Mouse (Mus musculus): ENCODE data around the gene Fcamr.
A peak's percentile ranks its signal among the peaks of the same experiment; 100 is the strongest.

Gene Fcamr

DNA sequence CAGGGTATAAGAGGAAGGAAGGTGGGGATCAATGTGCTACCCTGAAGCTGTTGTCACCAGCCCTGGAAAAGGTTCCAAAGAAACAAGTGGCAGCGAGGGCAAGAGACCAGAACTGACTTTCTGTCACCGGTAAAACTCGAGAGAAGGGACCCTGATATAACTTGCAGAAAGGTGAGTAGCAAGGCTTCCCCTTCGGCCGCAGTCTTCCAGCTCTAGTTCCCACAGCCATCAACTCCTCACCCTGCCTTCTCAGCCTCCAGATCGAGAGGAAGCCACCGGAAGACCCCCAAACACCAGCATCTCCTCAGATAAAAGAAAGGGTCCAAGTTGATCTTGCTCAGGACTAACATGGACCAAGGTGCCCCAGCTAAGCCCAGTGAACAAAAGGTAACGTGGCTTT, at the start of gene Fcamr:
Fcamr (plus strand) TSS at position 301 of the 400 bp plus-strand sequence.
- DNase-seq (ENCODE audit: low spot score in 2 of 2) = no peak

DNA sequence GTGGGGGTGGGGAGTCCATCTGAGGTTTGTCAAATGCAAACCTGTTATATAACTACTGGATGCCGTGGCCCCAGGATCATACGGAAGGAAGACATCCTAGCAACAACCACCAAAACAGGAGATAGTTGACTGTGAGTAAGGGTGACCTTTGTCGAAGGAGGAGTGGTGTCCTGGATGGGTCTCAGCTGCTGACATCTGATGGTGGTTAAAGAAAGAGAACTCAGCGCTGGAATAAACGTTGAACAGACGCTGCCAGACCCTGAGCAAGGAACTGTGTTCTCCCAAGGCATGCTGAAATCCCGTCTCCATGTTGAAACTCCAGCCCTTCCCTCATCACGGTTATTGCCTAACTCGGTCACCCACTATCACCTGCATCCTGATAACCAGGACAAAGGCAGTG, 41.0 kb upstream of the Fcamr start:
- DNase-seq (ENCODE audit: low spot score in 2 of 2) = no peak

DNA sequence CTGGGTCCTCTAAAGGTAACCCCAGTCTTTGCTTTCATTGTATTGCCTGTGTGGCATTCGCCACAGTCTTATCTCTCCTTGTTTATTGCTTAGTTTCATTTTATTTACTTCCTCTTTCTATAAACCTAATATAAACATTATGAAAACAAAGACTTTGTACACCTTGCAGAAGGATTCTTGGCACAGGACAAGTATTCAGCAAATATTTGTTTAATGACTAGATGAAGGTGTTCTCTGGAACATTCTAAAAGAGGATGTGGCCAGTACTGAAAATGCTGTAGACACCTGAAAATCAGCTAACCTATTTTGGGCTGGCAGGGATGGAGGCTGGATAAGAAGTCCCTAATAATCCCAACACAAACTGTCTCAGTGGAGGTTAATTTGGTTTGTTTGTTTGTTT, 39.1 kb upstream of the Fcamr start:
- DNase-seq (ENCODE audit: low spot score in 2 of 2) = no peak

DNA sequence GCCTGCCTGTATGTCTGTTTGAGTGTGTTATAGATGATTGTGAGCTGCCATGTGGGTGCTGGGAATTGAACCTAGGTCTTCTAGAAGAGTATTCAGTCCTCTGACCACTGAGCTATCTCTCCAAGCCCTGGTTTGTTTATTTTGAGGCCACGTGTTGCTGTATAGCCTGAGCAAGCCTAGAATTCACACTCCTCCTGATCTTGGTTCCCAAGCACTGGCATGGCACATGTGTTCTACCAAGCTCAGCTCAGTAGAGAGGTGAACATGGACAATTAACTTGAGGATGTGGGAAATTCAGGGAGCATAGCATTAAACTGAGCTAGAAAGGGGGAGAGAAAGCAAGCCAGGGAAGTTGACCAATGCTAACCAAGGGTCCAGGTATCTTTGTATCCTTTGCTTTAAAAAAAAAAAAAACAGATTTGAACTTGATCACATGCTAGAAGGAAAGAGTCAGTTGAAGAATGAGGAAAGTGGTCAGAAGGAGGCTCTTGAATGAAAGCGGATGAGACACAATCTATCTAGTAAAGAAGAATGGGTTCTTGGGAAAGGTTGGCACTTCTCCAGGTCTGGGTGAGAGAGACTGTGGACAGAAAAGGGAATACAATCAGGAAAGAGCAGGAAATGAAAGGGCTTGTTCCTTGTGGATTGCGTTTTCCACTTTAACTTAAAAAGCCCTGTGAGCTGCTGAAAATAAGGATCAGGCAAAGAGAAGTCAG, 38.5 kb upstream of the Fcamr start:
- no peak for DNase-seq (ENCODE audit: low spot score in 2 of 2)

DNA sequence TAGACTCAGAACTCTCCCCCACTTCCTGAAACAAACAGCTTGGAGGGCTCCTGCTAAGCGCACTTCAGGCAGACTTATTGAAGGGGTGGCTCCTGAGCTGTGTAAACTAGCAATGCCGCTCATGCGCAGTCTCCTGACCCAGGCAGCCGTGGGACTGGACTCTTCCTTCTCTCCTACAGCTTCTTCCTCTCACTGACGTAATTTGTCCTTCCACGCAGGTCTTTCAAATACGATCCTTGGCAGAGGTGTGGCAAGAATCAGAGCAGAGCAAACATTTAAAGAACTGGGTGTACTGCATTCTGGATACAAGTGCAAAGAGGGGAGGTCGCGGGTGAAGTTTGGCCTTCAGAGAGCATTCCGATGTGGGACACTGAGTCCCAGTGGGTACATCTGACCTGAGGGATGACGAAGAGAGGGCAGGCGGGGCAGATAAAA, 36.7 kb upstream of the Fcamr start:
- DNase-seq (ENCODE audit: low spot score in 2 of 2) = no peak

DNA sequence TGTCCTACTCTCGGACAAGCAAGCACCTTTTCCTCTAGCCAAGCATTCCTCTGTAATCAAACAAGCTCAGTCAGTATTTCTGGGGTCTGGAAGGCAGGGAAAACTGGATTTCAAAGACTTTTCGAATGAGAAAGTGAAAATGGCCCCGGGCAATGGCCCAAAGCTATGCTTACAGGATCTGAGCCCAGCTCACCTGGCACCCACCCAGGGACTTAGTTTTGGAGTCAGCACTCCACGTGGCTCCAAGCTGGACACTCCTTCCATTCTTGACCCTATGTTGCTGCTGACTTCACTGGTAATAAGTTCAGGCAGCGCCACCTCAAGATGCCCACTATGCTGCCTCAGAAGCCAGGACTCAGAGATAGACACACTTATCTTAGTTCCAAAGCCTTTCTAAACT, 33.6 kb upstream of the Fcamr start:
- no peak for DNase-seq (ENCODE audit: low spot score in 2 of 2)

DNA sequence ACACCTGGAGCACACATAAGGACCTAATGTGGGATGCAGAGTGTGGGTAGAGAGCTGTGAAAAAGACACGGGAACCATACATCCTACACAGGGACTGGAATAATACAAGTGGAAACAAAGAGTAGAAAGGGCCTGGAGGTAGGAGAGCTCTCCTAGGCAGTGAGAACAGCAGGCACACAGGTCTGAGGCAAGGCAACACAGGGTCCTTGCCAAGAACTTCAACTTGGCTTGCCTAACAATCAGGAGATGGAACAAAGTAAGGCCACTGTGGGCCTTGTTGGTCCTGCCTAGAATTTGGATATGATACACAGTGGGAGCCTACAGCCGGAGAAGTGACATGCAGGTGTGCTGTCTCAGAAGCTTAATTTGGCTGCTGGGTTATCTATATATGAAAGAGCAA, 30.8 kb upstream of the Fcamr start:
- no peak for DNase-seq (ENCODE audit: low spot score in 2 of 2)

DNA sequence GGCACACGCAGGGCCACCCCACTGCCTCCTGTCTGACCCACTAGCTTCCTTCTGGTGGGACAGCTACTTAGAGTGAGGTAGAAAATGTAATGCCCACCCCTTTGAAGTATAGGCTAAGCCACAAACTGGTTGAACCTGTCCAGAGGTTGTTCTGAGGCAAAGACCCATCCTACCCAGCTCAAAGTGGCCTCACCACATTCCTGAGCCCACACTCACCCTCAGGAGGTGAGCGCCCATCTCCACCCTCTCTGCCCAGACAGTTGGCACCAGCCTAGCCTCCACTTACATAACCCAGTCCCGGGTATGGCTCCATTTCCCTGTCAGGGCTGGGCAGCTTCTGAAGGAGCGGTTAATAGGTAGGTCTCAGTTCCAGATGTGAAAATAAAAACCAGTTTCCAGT, 30.2 kb upstream of the Fcamr start:
- DNase-seq (ENCODE audit: low spot score in 2 of 2) = no peak

DNA sequence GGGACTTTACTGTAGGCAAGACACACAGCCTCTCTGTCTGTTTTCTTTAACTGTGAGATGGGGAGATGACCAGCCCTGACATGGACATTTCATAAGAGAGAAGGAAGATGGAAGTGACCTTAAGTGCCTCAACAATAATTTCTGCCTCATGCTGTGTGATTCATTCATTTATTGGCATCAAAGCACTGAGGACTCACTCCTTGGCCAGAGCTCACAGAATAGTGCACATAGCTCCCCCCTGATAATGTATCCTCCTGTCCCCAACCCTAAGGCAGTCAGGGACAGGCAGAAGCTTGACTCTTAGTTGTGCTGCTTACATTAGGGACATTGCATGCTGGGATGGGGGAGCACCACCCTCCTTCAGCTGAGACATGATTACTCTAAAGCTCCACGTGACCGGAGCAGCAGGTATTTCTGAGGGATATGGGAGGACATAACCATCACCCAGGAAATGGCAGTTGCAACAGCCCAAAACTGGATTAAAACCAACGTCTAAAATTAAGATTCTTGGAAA, 29.7 kb upstream of the Fcamr start:
- DNase-seq (ENCODE audit: low spot score in 2 of 2) = no peak

DNA sequence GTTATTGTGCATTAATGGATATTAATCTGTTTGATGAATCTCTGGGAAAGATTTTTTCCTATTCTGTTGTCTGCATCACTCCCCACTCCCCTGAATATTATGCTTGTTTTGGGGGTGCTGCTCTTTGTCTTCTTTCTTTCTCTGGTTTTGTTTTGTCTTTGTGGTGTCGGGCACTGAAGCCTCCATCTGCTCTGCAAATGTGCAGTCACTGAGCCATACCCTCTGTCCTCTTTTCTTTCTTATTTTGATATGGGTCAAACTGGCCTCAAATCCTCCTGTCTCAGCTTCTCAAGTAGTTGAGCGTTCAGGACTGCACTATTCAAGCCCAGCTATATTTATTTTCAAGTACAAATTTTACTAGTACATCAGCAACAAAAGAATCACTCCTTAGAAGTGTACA, 25.5 kb upstream of the Fcamr start:
- DNase-seq (ENCODE audit: low spot score in 2 of 2) = no peak

DNA sequence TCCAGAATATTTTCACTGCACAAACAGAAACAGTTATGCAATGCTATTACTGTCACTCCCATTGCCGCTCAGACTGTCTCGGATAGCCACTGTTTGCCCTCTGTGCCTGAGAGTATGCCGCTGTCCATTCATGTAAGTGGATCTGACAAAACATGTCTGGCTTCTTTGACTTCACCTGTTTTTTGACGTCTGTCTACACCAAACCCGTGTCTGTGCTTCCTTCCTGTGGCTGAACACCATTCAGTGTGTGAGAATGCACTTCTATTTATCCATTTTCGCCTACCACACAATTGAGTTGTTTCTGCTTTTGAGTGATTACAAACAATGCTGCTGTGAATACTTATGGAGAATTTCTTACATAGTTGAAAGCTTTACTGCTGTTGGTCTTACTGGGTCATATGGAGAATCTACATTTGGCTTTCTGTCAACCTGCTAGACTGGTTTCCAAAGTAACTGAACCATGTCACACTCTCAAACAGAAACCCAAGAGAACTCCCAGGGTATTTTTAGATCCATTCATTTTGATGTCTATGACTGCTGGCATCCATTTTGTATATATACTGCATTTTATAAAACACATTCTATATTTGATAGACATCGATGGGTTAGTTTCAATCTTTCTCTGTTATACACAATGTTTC, 24.9 kb upstream of the Fcamr start:
- DNase-seq (ENCODE audit: low spot score in 2 of 2) = no peak

DNA sequence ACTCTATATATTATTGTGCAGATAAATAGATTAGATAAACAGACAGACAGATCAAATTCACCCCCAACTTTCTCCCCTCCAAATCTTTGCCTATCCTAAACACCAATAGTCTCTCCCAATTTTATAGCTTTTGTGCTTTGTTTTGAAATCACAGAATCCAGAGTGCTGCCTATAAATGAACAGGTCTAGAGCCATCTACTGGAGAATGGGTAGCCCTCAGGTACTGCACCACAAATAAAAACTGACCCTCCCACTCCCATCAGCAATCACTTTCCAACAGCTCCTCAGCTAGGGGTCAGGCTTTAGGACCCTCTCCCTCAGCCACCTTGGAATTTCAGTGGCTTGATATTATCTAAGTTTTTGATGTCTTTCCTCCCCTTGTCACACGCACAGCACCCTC, 24.1 kb upstream of the Fcamr start:
- no peak for DNase-seq (ENCODE audit: low spot score in 2 of 2)

DNA sequence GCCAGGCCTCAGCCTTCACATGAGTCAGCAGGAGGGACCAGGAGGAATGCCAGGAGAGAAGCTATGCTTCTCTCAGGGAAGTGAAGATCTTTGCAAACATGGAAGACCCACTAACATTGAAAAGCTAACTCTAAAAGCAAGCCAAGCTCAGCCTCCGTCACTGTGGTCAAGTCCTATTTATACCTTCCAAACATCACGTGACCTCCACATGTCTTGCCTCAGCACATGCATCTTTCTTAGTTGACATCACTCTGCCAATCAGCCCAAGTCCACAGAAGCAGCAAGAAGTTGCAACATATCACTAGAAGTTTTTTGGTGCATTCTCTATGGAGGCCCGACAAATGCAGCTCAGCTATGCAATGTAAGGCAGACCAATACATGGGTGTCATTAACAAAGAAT, 20.8 kb upstream of the Fcamr start:
- no peak for DNase-seq (ENCODE audit: low spot score in 2 of 2)

DNA sequence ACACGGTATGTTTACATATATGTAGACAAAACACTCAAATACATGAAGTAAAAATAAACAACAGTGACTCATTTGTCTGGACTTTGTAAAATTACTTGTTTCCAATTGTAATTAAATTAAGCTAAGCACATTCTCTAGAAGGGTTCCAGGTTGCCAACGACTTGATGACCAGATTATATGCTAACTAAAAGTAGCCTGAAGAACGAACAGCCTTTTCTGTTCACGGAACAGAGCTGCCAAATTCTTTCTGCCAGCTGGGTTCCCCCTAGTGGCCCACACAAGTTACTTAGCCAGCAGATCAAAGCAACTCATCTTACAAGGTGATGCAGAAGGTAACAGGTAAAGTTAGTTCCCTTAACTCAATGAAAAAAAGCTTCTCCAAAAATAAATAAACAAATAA, 16.6 kb upstream of the Fcamr start:
- DNase-seq (ENCODE audit: low spot score in 2 of 2) = no peak

DNA sequence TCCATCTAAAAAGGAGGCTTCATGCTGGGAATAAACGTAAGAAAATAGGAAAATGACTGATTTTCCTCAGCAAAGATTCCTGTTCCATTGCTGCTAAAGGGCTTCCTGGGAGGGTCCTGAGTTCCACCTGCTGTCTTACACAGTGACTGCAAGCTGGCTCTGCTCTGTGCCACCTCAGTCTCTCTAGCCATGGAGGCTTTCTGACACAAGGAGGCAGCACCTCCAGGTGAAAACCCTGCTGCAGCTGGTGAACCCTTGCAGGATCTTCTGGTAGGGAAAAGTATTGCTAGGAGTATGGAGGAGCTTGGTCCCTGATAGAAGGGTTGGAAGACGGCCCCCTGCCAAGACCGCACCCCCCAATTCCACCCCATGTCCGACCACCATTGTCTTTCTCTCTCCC, 13.7 kb upstream of the Fcamr start:
- DNase-seq (ENCODE audit: low spot score in 2 of 2) = no peak

DNA sequence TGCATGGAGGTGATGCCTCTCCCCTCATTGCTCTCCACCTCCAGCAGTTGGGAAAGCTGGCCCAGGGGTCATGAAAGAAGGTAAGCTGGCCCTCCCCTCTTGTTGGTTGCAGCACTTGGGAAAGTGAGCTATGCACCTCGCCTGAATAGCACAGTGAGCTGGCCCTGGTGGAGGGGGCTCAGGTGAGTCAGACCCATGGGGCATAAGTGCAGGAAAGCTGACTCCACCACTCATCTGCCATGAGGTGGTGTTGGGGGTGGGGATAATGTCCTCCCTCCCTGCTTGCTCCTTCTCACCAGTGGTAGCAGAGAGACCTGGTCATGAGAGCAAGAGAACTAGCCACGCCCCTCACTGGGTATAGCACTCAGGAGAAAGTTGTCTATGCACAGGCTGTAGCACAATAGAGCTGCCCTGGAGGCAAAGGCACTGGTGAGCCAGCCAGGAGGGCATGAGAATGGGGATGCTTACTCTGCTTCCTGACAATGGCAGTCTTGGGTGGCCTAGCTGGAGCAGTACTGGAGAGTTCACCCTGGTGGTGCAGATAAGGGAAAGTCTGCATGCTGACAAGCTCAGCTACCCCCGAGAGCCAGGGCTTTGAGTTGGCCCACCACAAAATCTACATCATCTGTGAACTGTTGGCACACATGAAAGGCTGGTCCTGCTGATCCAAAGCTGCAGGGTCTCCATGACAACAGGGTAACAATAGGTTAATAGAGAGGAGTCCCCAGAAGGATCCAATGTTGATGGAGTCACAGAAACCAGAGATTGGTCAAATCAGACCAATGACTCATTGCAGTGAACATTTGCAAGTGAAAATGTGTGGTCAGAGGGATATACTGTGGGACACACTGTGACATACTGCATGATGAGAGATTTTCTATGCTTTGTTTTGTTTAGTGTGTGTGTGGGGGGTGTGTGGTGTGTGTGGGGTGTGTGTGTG, 10.9 kb upstream of the Fcamr start:
- DNase-seq (ENCODE audit: low spot score in 2 of 2) = no peak

DNA sequence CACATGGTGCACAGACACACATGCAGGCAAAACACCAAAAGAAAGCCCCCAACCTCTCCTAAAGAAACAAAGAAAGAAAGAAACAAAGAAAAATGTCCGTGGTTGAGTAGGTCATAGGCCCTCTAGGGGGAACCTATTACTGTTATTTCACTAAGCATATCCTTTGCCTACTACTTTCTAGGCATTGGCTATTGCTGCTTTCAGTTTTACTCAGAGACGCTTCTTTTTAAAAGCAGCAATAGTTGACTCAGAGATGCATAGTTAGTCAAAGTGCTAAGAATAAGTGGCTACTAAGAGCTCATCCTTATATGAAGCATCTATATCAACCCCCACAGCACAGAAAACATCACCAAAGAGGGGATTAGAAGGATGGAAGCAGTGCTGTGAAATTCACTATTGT, 5.4 kb upstream of the Fcamr start:
- DNase-seq (ENCODE audit: low spot score in 2 of 2) = no peak

DNA sequence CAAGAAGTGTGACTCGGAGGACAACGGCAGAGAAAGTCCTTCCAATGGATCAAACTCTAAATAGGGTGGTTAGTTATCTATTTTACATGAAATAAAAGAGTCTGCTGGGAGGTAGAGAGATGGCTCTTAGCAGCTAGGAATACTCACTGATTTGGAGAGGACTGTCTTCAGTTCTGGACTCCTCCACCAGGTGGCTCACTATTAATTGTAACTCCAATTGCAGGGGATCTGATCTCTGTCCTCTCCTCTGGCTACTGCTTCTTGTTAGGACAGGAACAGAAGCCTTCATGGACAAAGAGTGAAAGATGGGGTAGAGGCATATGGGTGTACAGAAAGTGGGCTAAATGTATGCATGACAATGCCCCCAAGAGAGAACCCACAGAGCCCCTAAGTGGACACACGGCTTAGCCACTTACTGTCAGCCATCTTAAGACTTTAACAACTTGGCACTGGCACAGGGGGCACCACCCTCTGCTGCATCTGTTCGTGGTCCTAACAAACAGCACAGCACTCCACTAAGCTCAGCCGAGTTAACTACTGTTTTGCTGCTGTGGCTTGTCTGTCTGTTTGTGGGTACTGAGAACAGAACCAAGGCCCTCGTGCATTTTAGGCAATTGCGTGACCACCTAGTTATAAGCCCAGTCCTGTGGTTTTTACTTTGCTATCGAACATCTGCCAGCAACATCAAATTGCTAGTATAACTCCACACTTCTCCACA, 3.6 kb upstream of the Fcamr start:
- DNase-seq (ENCODE audit: low spot score in 2 of 2) = peak; percentile 57 to 78

DNA sequence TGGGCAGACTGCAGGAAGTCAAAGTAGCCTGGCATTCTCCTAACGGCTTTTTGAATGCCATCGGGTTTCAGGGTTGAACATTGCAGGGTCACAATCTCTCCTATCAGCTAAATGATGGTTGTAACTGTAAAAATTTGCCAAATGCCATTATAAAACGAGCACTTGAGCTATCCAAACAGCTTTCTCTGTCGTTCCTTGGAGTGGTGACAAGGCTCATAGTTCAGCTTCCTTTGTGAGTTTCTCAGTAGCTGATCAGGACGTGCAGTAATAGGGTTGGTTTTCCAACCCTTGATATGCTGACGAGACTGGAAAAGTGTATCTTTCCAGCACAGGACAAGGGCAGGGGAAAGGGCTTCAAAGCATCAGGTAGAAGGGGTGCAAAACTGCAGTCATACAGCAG, 2.7 kb upstream of the Fcamr start:
- DNase-seq (ENCODE audit: low spot score in 2 of 2) = no peak

DNA sequence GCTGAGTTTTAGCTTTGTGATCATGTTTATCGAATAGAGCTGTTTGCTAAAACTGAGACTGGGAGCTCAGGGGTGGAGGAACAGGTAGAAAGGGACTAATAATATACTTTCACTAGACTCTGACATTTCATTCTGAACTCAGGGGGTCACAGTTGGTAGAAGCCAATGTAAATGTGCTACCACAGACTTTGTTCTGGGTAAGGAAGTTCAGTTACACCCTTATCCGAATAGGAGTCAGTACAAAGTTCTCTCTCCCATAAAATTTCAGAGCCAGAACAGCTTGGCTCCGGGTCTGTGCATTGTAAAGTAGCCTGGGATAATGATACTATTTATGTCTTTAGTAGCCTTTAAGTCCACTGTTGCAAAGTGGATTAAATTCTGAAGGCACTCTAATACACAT, 2.2 kb upstream of the Fcamr start:
- no peak for DNase-seq (ENCODE audit: low spot score in 2 of 2)

DNA sequence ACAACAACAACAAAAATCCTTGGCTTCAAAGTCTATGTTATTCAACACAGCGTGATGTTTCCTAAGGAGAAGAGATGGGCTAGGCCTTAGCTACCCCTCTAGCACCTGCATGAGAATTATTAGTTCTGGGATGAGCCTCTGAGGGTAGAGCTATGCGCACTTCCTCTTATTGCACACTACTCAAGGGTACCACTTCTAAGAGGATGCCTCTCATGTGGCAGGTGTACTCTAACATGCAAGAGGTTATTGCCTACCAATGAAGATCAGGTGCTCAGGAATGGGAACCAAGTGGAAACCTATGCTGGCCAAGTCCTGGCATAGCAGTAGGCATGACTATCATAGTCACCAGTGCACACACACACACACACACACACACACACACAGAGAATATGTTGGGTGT, 1.3 kb upstream of the Fcamr start:
- DNase-seq (ENCODE audit: low spot score in 2 of 2) = no peak

DNA sequence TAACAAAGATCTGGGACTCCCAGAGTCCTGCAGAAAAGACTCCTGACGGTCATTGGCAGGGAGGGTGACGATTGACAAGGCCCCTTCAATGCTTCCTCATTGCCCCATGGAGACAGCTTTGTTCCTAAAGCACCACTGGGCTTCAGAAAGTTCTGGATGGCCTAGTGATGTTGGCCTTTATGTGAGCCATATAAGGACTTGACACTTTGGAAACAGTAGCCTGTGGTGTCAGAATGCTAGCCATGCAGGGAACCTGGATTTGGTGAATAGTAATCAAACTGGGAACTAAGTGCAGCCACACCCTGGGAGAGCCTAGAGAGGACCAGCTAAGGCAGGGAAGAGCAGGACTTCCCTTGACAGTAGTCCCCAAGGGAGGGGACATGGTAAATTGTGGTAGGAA, 809 bp downstream of the Fcamr start:
- DNase-seq (ENCODE audit: low spot score in 2 of 2) = no peak

All from spleen, postnatal 4 days (tissue).